Mouse (Mus musculus) lung, postnatal 0 days (tissue): ENCODE results near the gene Scd2. TPM values are rescaled to one million over a fixed set of nuclear protein-coding genes. Genes with fewer than 3 reads are reported as not detected.

Source experiments
- ATAC-seq: fragments of 200-750 bp; cut with Nextera tagmentation; 2 replicates; pipeline ENCODE4 v1.8.0; 2017; ENCODE audit warnings: moderate library complexity
- DNase-seq: peaks from one replicate; pipeline ENCODE4 v3.0.0-alpha.2; 2016; ENCODE audit warnings: low spot score
- H3K27ac ChIP-seq: fragments of 300-500 bp; sonication (generic); 2 replicates; pipeline ENCODE4 v1.5.1; 2014; ENCODE audit warnings: antibody characterized with exemption, mild to moderate bottlenecking, low read length, mixed read lengths
- H3K27me3 ChIP-seq: fragments of 300-500 bp; sonication (generic); replicated peaks from 2 replicates; pipeline ENCODE4 v1.6.1; 2014; ENCODE audit warnings: low read length, mixed read lengths; ENCODE audit not compliant: insufficient read depth
- H3K36me3 ChIP-seq: fragments of 300-500 bp; sonication (generic); 2 replicates; pipeline ENCODE4 v1.6.1; 2014; ENCODE audit warnings: low read length, mixed read lengths; ENCODE audit not compliant: insufficient read depth
- H3K4me1 ChIP-seq: fragments of 300-500 bp; sonication (generic); 2 replicates; pipeline ENCODE4 v1.6.1; 2014; ENCODE audit warnings: antibody characterized with exemption, low read depth, low read length, mixed read lengths; ENCODE audit not compliant: insufficient read depth
- H3K4me2 ChIP-seq: fragments of 300-500 bp; sonication (generic); replicated peaks from 2 replicates; pipeline ENCODE4 v1.6.1; 2014; ENCODE audit warnings: low read depth, mild to moderate bottlenecking, low read length, moderate library complexity, mixed read lengths
- H3K4me3 ChIP-seq: fragments of 300-500 bp; sonication (generic); 2 replicates; pipeline ENCODE4 v1.5.1; 2014; ENCODE audit warnings: low read depth, low read length
- H3K9ac ChIP-seq: fragments of 300-500 bp; sonication (generic); replicated peaks from 2 replicates; pipeline ENCODE4 v1.6.1; 2014; ENCODE audit warnings: low read depth, mild to moderate bottlenecking
- H3K9me3 ChIP-seq: fragments of 300-500 bp; sonication (generic); 2 replicates; pipeline ENCODE4 v1.6.1; 2016; ENCODE audit warnings: low read length, mixed read lengths
- CTCF ChIP-seq: IDR thresholded peaks from 2 replicates; pipeline ENCODE4 v1.5.1; 2016; ENCODE audit warnings: antibody characterized with exemption, mild to moderate bottlenecking
- EP300 ChIP-seq: IDR thresholded peaks from 2 replicates; pipeline ENCODE4 v1.6.1; 2016; ENCODE audit warnings: antibody characterized with exemption, mild to moderate bottlenecking, control low read depth
- WGBS: fragments of 180-500 bp; shearing (Covaris S2); extraction: QIAGEN DNeasy Blood & Tissue Kit; methylation state at CpG from one replicate; pipeline ENCODE4 v1.1.7; 2014; 5-methylcytosine and 5-hydroxymethylcytosine counted together
- polyA plus RNA-seq: library from polyadenylated mRNA; unstranded; fragments of >200 nt; fragmentation: Nextera tagmentation; extraction: Ambion mirVana; gene quantifications from 2 replicates; pipeline ENCODE4 v1.2.1, GENCODE M21; 2015

Gene Scd2
- polyA plus RNA-seq, 1 experiment from 2014 or later: 99.3 TPM

DNA sequence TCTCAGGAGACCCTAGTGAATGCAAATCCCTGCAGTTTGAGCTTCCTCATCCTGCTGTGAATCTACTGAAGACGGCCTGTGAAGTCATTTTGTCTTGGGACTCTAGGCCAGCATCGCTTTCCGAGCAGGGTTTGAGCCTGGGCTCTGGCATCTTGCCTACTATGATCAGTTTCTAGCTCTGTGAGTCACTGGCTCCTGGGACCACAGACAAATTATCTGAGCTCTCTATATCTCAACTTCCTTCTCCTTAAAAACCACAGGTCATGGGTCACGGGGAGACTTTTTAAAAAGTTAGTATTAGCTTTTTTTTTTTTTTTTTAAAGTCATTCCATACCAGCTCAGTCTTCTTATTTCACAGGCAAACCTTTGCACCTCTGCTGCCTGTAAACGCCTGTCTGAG, 38.4 kb downstream of the Scd2 start:
- TF ChIP-seq EP300: no peak
- no peak for TF ChIP-seq CTCF
- 77% methylated on average over 5 of the region's 5 CpGs for WGBS
- ATAC-seq: no peak
- Histone ChIP-seq H3K4me3 (no peak overlapping the region), H3K36me3 (no peaks in the 10 kb centered on the region), H3K9me3 (no peaks in the 10 kb centered on the region), H3K9ac (no peak overlapping the region), H3K4me2 (no peak overlapping the region), H3K27me3 (no peaks in the 10 kb centered on the region), H3K4me1 (no peaks in the 10 kb centered on the region), H3K27ac (no peak overlapping the region)
- no peak for DNase-seq

DNA sequence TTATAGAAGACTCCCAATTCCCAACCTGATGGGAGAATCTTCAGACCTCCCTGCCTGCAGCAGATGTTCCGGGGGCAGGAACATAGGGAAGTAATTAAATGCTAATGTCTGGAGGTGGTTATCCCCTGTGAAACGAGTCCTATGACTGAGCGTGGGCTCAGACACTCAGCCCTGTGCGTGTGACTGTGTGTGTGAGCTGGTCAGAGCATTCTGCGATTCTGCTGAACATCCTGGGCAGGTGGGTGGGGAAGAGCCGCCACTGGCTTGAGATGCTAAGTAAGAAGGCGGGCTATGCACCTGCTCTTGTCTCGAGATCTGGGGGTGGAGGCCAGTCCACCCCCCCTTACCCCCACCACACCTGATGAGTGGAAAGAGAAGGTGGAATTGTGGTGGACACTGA, 38.9 kb downstream of the Scd2 start:
- no peak overlapping the region for H3K27ac ChIP-seq
- H3K9me3 ChIP-seq: no peaks in the 10 kb centered on the region
- no peaks in the 10 kb centered on the region for H3K27me3 ChIP-seq
- no peaks in the 10 kb centered on the region for H3K4me1 ChIP-seq
- no peaks in the 10 kb centered on the region for H3K36me3 ChIP-seq
- DNase-seq: no peak
- TF ChIP-seq EP300 (no peak), CTCF (no peak)
- no peak for ATAC-seq
- 76% methylated on average over 8 of the region's 8 CpGs for WGBS
- no peak overlapping the region for H3K4me2 ChIP-seq
- H3K9ac ChIP-seq: no peak overlapping the region
- H3K4me3 ChIP-seq: no peak overlapping the region

DNA sequence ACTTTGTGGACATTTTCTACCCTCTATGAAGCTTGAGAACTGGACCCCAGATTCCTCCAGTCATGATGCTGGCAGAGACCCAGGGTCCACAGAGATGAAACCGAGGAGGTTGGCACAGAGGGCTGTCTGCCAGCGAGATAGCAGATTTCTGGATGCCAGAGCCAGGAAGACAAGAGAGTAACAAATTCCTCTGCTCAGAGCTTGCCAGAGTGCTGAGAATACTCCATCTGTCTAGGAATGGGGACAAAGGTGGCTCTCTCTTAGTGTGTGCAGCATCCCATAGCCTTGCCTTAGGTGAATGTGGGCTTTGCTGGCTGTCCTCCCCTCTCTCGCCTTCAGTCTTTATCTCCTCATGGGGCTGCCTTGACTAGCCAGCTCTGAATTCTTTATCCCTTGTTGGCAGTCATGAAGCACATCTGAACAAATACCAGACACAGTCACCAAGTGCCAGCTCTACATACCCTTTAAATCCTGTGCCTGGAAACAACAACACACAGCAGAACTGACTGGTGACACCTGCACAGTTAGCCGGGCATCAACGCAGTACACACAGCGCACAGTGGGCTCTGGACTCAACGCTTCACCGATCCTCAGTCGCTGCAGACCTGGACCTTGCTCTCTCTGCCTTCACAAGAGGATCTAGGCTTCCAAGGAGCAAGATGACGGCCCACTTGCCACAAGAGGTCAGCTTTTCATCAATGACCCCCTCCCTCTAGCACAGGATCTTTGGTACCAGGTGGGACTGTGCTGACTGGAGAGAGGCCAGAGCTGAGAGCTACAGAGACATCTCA, 39.6 kb downstream of the Scd2 start, which contains the start of gene Scd4:
Gene Scd4, plus strand, starts transcription at position 260 of the 791 bp plus-strand sequence.
- Histone ChIP-seq H3K9me3 (no peaks in the 10 kb centered on the region), H3K4me3 (no peak within 1 kb of the TSS), H3K36me3 (no peaks in the 10 kb centered on the region), H3K4me2 (no peak within 1 kb of the TSS), H3K9ac (no peak within 1 kb of the TSS), H3K4me1 (no peaks in the 10 kb centered on the region), H3K27me3 (no peaks in the 10 kb centered on the region), H3K27ac (no peak within 1 kb of the TSS)
- no peak for DNase-seq
- TF ChIP-seq CTCF (no peak), EP300 (no peak)
- WGBS: 74% methylated on average over 10 of the region's 10 CpGs
- no peak for ATAC-seq

DNA sequence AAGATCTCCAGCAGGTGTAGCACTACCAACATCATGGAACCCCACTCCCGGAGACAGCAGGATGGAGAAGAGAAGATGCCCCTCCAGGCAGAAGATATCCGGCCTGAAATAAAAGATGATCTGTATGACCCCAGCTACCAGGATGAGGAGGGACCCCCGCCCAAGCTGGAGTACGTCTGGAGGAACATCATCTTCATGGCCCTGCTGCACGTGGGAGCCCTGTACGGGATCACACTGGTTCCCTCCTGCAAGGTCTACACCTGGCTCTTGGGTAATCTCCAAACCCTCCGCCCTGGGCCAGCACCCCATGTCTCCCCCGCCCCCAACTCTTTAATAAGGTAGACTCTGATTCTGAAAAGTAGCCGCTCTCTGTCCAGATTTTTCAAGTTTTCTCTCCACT, 40.5 kb downstream of the Scd2 start:
- no peak overlapping the region for H3K9ac ChIP-seq
- no peaks in the 10 kb centered on the region for H3K27me3 ChIP-seq
- H3K4me3 ChIP-seq: no peak overlapping the region
- no peaks in the 10 kb centered on the region for H3K36me3 ChIP-seq
- DNase-seq (no peak), ATAC-seq (no peak)
- no peaks in the 10 kb centered on the region for H3K4me1 ChIP-seq
- H3K27ac ChIP-seq: no peak overlapping the region
- TF ChIP-seq CTCF: no peak
- 85% methylated on average over 9 of the region's 9 CpGs for WGBS
- no peak overlapping the region for H3K4me2 ChIP-seq
- H3K9me3 ChIP-seq: no peaks in the 10 kb centered on the region

DNA sequence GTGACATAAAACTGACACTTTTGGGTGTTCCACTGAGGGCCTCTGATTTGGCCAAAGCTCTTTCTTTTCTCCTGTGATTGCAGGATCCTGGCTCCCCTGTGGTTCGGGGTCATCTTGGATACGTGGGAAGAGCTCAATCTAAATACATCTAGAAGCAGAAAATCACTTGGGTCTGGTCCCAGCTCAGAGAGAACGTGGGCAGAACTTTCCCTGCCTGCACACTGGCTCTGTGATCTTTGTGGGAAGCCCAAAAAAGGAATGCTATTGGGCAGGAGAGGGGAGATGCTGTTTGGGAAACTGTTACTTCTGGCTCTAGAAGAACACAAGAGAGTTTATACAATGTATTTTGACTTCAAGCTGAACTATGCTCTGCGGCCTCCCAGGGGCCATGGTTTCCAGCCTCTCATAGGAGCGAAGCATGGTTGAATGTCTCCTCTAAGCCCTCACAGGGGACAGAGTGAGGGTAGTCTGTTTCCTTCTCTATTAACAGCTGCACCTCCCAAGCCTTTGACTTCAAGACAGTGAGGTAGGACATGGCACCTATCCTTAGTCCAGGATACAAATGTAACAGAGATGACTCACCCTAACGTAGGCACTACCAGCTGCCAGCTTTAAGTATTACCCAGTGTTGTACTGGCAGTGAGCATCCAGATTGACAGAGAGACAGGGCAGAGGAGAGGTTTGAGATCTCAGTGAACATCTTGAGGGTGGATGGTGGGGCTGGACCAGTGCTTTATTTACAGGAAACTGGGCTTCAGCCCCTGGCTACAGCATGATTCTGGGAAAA, 42.6 kb downstream of the Scd2 start:
- WGBS: 74% methylated on average over 6 of the region's 6 CpGs
- no peak overlapping the region for H3K9ac ChIP-seq
- ATAC-seq (no peak), DNase-seq (no peak)
- H3K4me3 ChIP-seq: no peak overlapping the region
- no peaks in the 10 kb centered on the region for H3K9me3 ChIP-seq
- no peak overlapping the region for H3K4me2 ChIP-seq
- H3K36me3 ChIP-seq: no peaks in the 10 kb centered on the region
- TF ChIP-seq EP300 (no peak), CTCF (no peak)
- no peaks in the 10 kb centered on the region for H3K4me1 ChIP-seq
- H3K27ac ChIP-seq: no peak overlapping the region
- no peaks in the 10 kb centered on the region for H3K27me3 ChIP-seq

DNA sequence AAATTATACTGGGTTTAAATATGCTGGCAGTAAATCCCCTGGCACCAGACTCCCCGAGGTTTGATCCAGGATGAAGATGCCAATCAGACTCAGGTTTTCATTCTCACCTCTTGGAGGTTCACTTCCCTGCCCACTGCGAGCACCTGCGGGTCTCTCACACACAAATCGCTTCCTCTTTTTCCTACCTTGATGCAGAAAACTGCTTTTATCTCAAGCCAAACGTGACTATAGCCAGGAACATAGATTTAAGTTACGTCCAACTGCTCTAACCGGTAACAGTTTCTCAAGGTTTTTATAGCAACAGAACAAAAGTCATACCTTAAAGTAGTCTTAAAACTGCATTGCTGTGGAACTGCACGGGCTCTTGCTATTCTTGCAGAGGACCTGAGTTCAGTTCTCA, 56.2 kb downstream of the Scd2 start:
- no peak for DNase-seq
- ATAC-seq: no peak
- H3K4me1 ChIP-seq: no peaks in the 10 kb centered on the region
- 88% methylated on average over 8 of the region's 8 CpGs for WGBS
- no peak overlapping the region for H3K4me3 ChIP-seq
- H3K27ac ChIP-seq: no peak overlapping the region
- no peak overlapping the region for H3K4me2 ChIP-seq
- H3K9me3 ChIP-seq: no peaks in the 10 kb centered on the region
- TF ChIP-seq EP300 (no peak), CTCF (no peak)
- no peak overlapping the region for H3K9ac ChIP-seq
- no peaks in the 10 kb centered on the region for H3K36me3 ChIP-seq
- H3K27me3 ChIP-seq: no peaks in the 10 kb centered on the region
